Mouse (Mus musculus) CH12.LX (cell line): ENCODE data around the gene B3gnt8.

Experiments
- EP300 ChIP-seq: IDR thresholded peaks from 2 replicates; pipeline ENCODE4 v1.6.1; 2011; ENCODE audit warnings: low read length, improper control_type of control experiment
- IRF4 ChIP-seq: IDR thresholded peaks from 2 replicates; pipeline ENCODE4 v1.6.1; 2014; ENCODE audit warnings: low read depth, mild to moderate bottlenecking, inconsistent platforms, low read length, improper control_type of control experiment
- JUND ChIP-seq: conservative IDR thresholded peaks from 2 replicates; pipeline ENCODE4 v1.6.1; 2011; ENCODE audit warnings: low read depth, low read length, improper control_type of control experiment
- MAX ChIP-seq: IDR thresholded peaks from 2 replicates; pipeline ENCODE4 v1.6.1; 2011; ENCODE audit warnings: low read length, improper control_type of control experiment
- POLR2A ChIP-seq: IDR thresholded peaks from 2 replicates; pipeline ENCODE4 v1.6.1; 2011; ENCODE audit warnings: low read depth, mild to moderate bottlenecking, improper control_type of control experiment, low read length
- SMC3 ChIP-seq: IDR thresholded peaks from 2 replicates; pipeline ENCODE4 v1.6.1; 2011; ENCODE audit warnings: low read depth, low read length, improper control_type of control experiment
- USF1 ChIP-seq: IDR thresholded peaks from 2 replicates; pipeline ENCODE4 v1.6.1; 2014; ENCODE audit warnings: low read depth, mild to moderate bottlenecking, inconsistent platforms, low read length, improper control_type of control experiment
- ZC3H11A ChIP-seq: IDR thresholded peaks from 2 replicates; pipeline ENCODE4 v1.6.1; 2012; ENCODE audit warnings: low read depth, mild to moderate bottlenecking, inconsistent platforms, low read length, improper control_type of control experiment

DNA sequence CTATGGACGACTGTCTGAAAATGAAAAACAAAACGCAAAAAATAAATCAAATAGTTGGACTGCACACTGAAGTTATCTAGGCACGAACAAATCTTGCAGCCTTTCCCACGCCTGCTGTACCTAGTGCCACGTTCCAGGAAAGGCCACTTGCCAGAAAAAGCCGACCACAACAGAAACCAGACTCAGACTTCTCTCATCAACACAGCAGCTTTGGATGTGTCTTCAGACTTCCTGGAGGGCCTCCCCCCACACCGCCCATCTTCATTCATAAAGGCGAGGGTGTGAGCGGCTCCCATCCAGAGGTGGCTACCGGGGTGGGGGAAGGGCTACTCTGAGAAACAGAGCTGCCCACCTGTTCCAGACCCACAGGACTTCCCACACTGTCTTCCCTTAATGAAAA lies 17.7 kb downstream of the B3gnt8 start:
- no peak for TF ChIP-seq USF1
- TF ChIP-seq ZC3H11A, result no peak
- no peak for TF ChIP-seq POLR2A
- TF ChIP-seq MAX, result no peak
- no peak for TF ChIP-seq IRF4
- TF ChIP-seq JUND, result no peak
- TF ChIP-seq EP300, result no peak
- TF ChIP-seq SMC3, result no peak
